In the genomic region with DNA sequence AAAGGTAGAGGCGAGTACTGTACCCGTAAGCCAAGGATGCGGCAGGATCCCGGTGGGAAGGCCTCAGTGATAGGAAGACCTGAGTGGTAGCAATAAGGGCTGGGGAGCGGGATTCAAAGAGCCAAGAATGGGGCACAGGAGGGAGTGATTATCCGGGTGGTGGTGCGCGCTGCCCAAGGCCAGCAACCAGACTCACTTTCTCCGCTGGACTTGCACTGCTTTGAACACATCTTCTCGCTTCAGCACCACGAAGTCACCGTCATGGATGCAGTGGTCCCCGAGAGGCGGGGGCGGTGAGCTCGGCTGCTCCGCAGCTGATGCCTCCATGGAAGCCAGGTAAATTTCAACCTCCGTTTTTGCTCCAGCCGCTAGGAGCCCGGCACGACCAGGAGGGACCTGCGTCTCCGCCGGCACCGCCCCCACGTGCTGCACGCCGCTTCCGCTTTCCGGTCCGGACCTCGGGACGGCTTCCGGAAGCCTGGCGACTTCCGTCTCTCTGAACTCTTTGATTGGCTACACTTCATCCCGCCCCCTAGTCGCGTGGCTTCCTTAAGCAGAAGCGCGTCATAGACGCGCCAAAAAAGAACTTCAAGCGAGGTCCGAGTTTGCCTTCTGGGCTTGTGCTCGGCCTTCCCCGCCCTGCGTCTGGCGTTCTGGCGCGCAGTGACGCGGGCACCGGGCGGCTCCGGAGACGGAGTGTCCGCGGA, we compare ENCODE assay signal across 8 mouse cellular contexts. TPM values are rescaled to one million over a fixed set of nuclear protein-coding genes. Genes with fewer than 3 reads are reported as not detected.
A peak's percentile ranks its signal among the peaks of the same experiment; 100 is the strongest.
DNase-seq lines count a peak whose midpoint lies in the region; ATAC-seq and TF ChIP-seq lines count a peak whose summit lies in the region.

A gene (minus strand): TSS at position 448 of the 707 bp plus-strand sequence.
A gene (plus strand): TSS at position 534 of the 707 bp plus-strand sequence.

- no peak for TF ChIP-seq CTCF in bone marrow macrophage, adult 2 months (IDR thresholded peaks at IDR 0.05; ENCODE audit: low read depth, low read length)
- no peak for TF ChIP-seq CTCF in embryonic fibroblast, embryonic 13.5 days (IDR thresholded peaks at IDR 0.05; ENCODE audit: borderline replicate concordance, insufficient read depth, low read length)

- peak within 1 kb of the TSS; percentile 30 for H3K27ac ChIP-seq in bone marrow macrophage, adult 2 months (ENCODE audit: insufficient read depth, low read depth, low read length)
- no peak within 1 kb of the TSS; the same call in 1 of the 2 replicates for H3K27ac ChIP-seq in embryonic fibroblast, embryonic 13.5 days (ENCODE audit: insufficient read depth, low read length)
- H3K27ac ChIP-seq in kidney, embryonic 14.5 days (ENCODE audit: low read depth, low read length) = peak within 1 kb of the TSS; percentile 44; the same call in 1 of the 2 replicates
- peak within 1 kb of the TSS; percentile 71 for H3K27ac ChIP-seq in limb, embryonic 15.5 days

- H3K4me3 ChIP-seq in bone marrow macrophage, adult 2 months (ENCODE audit: insufficient read depth, low read length) = peak within 1 kb of the TSS; percentile 90
- peak within 1 kb of the TSS; percentile 94 for H3K4me3 ChIP-seq in embryonic fibroblast, embryonic 13.5 days (ENCODE audit: insufficient read depth, low read length)
- peak within 1 kb of the TSS; percentile 65 for H3K4me3 ChIP-seq in kidney, embryonic 14.5 days (ENCODE audit: low read length)
- H3K4me3 ChIP-seq in limb, embryonic 15.5 days = peak within 1 kb of the TSS; percentile 78

- H3K9me3 ChIP-seq in kidney, embryonic 14.5 days (ENCODE audit: control insufficient read depth, low read length) = no peaks in the 10 kb centered on the region
- no peaks in the 10 kb centered on the region for H3K9me3 ChIP-seq in limb, embryonic 15.5 days

- H3K4me1 ChIP-seq in bone marrow macrophage, adult 2 months (ENCODE audit: control insufficient read depth, insufficient read depth, low read length) = peaks cover 9% of the 10 kb centered on the region
- peaks cover 3% of the 10 kb centered on the region; the same call in 1 of the 2 replicates for H3K4me1 ChIP-seq in embryonic fibroblast, embryonic 13.5 days (ENCODE audit: control insufficient read depth, insufficient read depth, low read length)
- H3K4me1 ChIP-seq in kidney, embryonic 14.5 days (ENCODE audit: control insufficient read depth, insufficient read depth, low read length) = peaks cover 4% of the 10 kb centered on the region; the same call in 1 of the 2 replicates
- peaks cover 12% of the 10 kb centered on the region for H3K4me1 ChIP-seq in limb, embryonic 15.5 days

- H3K36me3 ChIP-seq in kidney, embryonic 14.5 days (ENCODE audit: control insufficient read depth, insufficient read depth, low read length) = peaks cover 24% of the 10 kb centered on the region
- H3K36me3 ChIP-seq in limb, embryonic 15.5 days = peaks cover 18% of the 10 kb centered on the region

- DNase-seq in A20 (ENCODE audit: low read depth, low spot score) = peak; percentile 99
- peak; percentile 89 for DNase-seq in heart, adult 9 months (ENCODE audit: low spot score in 2 of 2)
- DNase-seq in monocyte, adult 2 months (ENCODE audit: low read depth in 1 of 2, low spot score in 2 of 2) = peak; percentile 71 to 81
- DNase-seq in spleen, postnatal 36 days (ENCODE audit: low spot score in 2 of 2) = peak; percentile 89 to 91

- no peaks in the 10 kb centered on the region for H3K27me3 ChIP-seq in kidney, embryonic 14.5 days (ENCODE audit: control insufficient read depth, insufficient read depth, low read length)
- no peaks in the 10 kb centered on the region for H3K27me3 ChIP-seq in limb, embryonic 15.5 days

- peak within 1 kb of the TSS; percentile 81 for H3K4me2 ChIP-seq in kidney, embryonic 14.5 days (replicated peaks; ENCODE audit: low read depth, low read length)
- H3K4me2 ChIP-seq in limb, embryonic 15.5 days = peak within 1 kb of the TSS; percentile 75

- peak; percentile 100 for ATAC-seq in kidney, embryonic 14.5 days (ENCODE audit: low FRiP score, low TSS enrichment)
- ATAC-seq in limb, embryonic 15.5 days (ENCODE audit: insufficient number of reproducible peaks, low FRiP score, low TSS enrichment, low read depth) = peak; percentile 98

- H3K9ac ChIP-seq in kidney, embryonic 14.5 days (ENCODE audit: low read depth, low read length) = peak within 1 kb of the TSS; percentile 83
- peak within 1 kb of the TSS; percentile 78 for H3K9ac ChIP-seq in limb, embryonic 15.5 days

- no peak for TF ChIP-seq POLR2A in bone marrow macrophage, adult 2 months (IDR thresholded peaks at IDR 0.05; ENCODE audit: borderline replicate concordance, low read depth, low read length)
- peak; percentile 60 for TF ChIP-seq POLR2A in embryonic fibroblast, embryonic 13.5 days (IDR thresholded peaks at IDR 0.05; ENCODE audit: low read depth, low read length)

- under 1% methylated on average over 59 of the region's 59 CpGs for WGBS in kidney, embryonic 14.5 days
- WGBS in limb, embryonic 15.5 days = under 1% methylated on average over 59 of the region's 59 CpGs

RNA-seq across cellular contexts. Expression of the first gene that starts in this region (rescaled TPM):
- polyA plus RNA-seq in bone marrow macrophage, adult 2 months (2012; ENCODE audit: insufficient read depth, insufficient read length, missing spikeins) = 18.0 and 25.5 TPM in 2 replicates
- polyA plus RNA-seq in embryonic fibroblast, embryonic 13.5 days (2011; ENCODE audit: insufficient read length, low read depth, missing spikeins) = 27.5 and 33.9 TPM in 2 replicates
- polyA plus RNA-seq in kidney, embryonic 14.5 days (2014; fragmentation: Nextera tagmentation; extraction: Ambion mirVana) = 37.1 and 37.2 TPM in 2 replicates
- polyA plus RNA-seq in limb, embryonic 15.5 days (2015; fragmentation: Nextera tagmentation; extraction: Ambion mirVana) = 22.4 and 25.5 TPM in 2 replicates

RNA-seq across cellular contexts. Expression of the second gene that starts in this region (rescaled TPM):
- polyA plus RNA-seq in bone marrow macrophage, adult 2 months (2012; ENCODE audit: insufficient read depth, insufficient read length, missing spikeins) = 3.0 and 3.8 TPM in 2 replicates
- 7.0 and 8.6 TPM in 2 replicates for polyA plus RNA-seq in embryonic fibroblast, embryonic 13.5 days (2011; ENCODE audit: insufficient read length, low read depth, missing spikeins)
- 15.5 and 21.4 TPM in 2 replicates for polyA plus RNA-seq in kidney, embryonic 14.5 days (2014; fragmentation: Nextera tagmentation; extraction: Ambion mirVana)
- 10.2 and 10.6 TPM in 2 replicates for polyA plus RNA-seq in limb, embryonic 15.5 days (2015; fragmentation: Nextera tagmentation; extraction: Ambion mirVana)
